Mouse (Mus musculus) intestine, embryonic 16.5 days (tissue): Measurements from ENCODE around the gene Aen. TPM values are rescaled to one million over a fixed set of nuclear protein-coding genes. Genes with fewer than 3 reads are reported as not detected.

Source experiments
- ATAC-seq: fragments of 200-750 bp; cut with Nextera tagmentation; 2 replicates; pipeline ENCODE4 v1.8.0; 2017; ENCODE audit warnings: moderate TSS enrichment, moderate library complexity
- H3K27ac ChIP-seq: fragments of 300-500 bp; sonication (generic); 2 replicates; pipeline ENCODE4 v1.5.1; 2014; ENCODE audit warnings: mild to moderate bottlenecking, low read length
- H3K27me3 ChIP-seq: fragments of 300-500 bp; sonication (generic); replicated peaks from 2 replicates; pipeline ENCODE4 v1.6.1; 2014; ENCODE audit warnings: low read length, control low read depth, mixed read lengths; ENCODE audit not compliant: control insufficient read depth, insufficient read depth
- H3K36me3 ChIP-seq: fragments of 300-500 bp; sonication (generic); 2 replicates; pipeline ENCODE4 v1.6.1; 2014; ENCODE audit warnings: low read length, control low read depth; ENCODE audit not compliant: control insufficient read depth, insufficient read depth
- H3K4me1 ChIP-seq: fragments of 300-500 bp; sonication (generic); 2 replicates; pipeline ENCODE4 v1.6.1; 2014; ENCODE audit warnings: low read length, control low read depth, mixed read lengths; ENCODE audit not compliant: control insufficient read depth, insufficient read depth
- H3K4me2 ChIP-seq: fragments of 300-500 bp; sonication (generic); 2 replicates; pipeline ENCODE4 v1.6.1; 2014; ENCODE audit warnings: low read depth, low read length, control low read depth
- H3K4me3 ChIP-seq: fragments of 300-500 bp; sonication (generic); 2 replicates; pipeline ENCODE4 v1.5.1; 2014; ENCODE audit warnings: mild to moderate bottlenecking, low read length
- H3K9ac ChIP-seq: fragments of 300-500 bp; sonication (generic); 2 replicates; pipeline ENCODE4 v1.6.1; 2014; ENCODE audit warnings: low read depth, low read length
- H3K9me3 ChIP-seq: fragments of 300-500 bp; sonication (generic); 2 replicates; pipeline ENCODE4 v1.6.1; 2016; ENCODE audit warnings: low read length, control low read depth; ENCODE audit not compliant: control insufficient read depth
- WGBS: fragments of 180-500 bp; shearing (Covaris S2); extraction: QIAGEN DNeasy Blood & Tissue Kit; methylation state at CpG from one replicate; pipeline ENCODE4 v1.1.7; 2014; 5-methylcytosine and 5-hydroxymethylcytosine counted together
- polyA plus RNA-seq: library from polyadenylated mRNA; unstranded; fragments of >200 nt; fragmentation: Nextera tagmentation; extraction: Ambion mirVana; gene quantifications from 2 replicates; pipeline ENCODE4 v1.2.1, GENCODE M21; 2015

The Aen gene
- polyA plus RNA-seq, 1 experiment from 2014 or later, result 33.5 TPM

GRCm38 (mm10) chr7:78910336-78911098 is 14.9 kb downstream of the Aen start:
- Histone ChIP-seq H3K9me3 (no peaks in the 10 kb centered on the region), H3K4me2 (no peak overlapping the region), H3K27ac (no peak overlapping the region), H3K36me3 (peaks cover 5% of the 10 kb centered on the region; the same call in 1 of the 2 replicates), H3K4me1 (peaks cover 20% of the 10 kb centered on the region), H3K27me3 (no peaks in the 10 kb centered on the region), H3K4me3 (no peak overlapping the region), H3K9ac (no peak overlapping the region)
- 37% methylated on average over 6 of the region's 6 CpGs for whole genome bisulfite sequencing
- ATAC-seq, result no peak

- ATAC-seq, result no peak
- Histone ChIP-seq H3K4me3 (no peak overlapping the region), H3K27me3 (no peaks in the 10 kb centered on the region), H3K4me1 (peaks cover 20% of the 10 kb centered on the region), H3K27ac (no peak overlapping the region), H3K9me3 (no peaks in the 10 kb centered on the region), H3K9ac (no peak overlapping the region), H3K4me2 (no peak overlapping the region), H3K36me3 (peaks cover 5% of the 10 kb centered on the region; the same call in 1 of the 2 replicates)
- 84% methylated on average over 4 of the region's 4 CpGs for WGBS
Measured at GRCm38 (mm10) chr7:78911209-78911608, 15.6 kb downstream of the Aen start.

- peak overlapping the region; percentile 19 for H3K4me3 ChIP-seq
- H3K27ac ChIP-seq, result no peak overlapping the region
- H3K27me3 ChIP-seq, result no peaks in the 10 kb centered on the region
- H3K4me1 ChIP-seq, result peaks cover 20% of the 10 kb centered on the region
- H3K4me2 ChIP-seq, result peak overlapping the region; percentile 39
- H3K36me3 ChIP-seq, result no peaks in the 10 kb centered on the region
- ATAC-seq, result no peak
- peak overlapping the region; percentile 20; the same call in 1 of the 2 replicates for H3K9ac ChIP-seq
- H3K9me3 ChIP-seq, result no peaks in the 10 kb centered on the region
- WGBS, result 17% methylated on average over 20 of the region's 20 CpGs
Measured at GRCm38 (mm10) chr7:78912253-78912973, 16.8 kb downstream of the Aen start.

- Histone ChIP-seq H3K9me3 (no peaks in the 10 kb centered on the region), H3K36me3 (no peaks in the 10 kb centered on the region), H3K27ac (0 out of 2 replicates have a peak within 1 kb of the TSS, but pooled peaks have one; percentile 15), H3K4me2 (peak within 1 kb of the TSS; percentile 60), H3K9ac (peak within 1 kb of the TSS; percentile 52), H3K4me1 (peaks cover 20% of the 10 kb centered on the region), H3K27me3 (no peaks in the 10 kb centered on the region), H3K4me3 (peak within 1 kb of the TSS; percentile 46)
- ATAC-seq, result no peak
- WGBS, result 66% methylated on average over 5 of the region's 5 CpGs
Measured at GRCm38 (mm10) chr7:78912974-78913474, 17.4 kb downstream of the Aen start, which contains the start of gene Isg20. Isg20 (plus strand) TSS chr7:78913424.

GRCm38 (mm10) chr7:78913649-78914544 is 18.2 kb downstream of the Aen start:
- ATAC-seq, result peak; percentile 87
- Histone ChIP-seq H3K4me1 (peaks cover 20% of the 10 kb centered on the region), H3K27me3 (no peaks in the 10 kb centered on the region), H3K9ac (peak overlapping the region; percentile 52), H3K9me3 (no peaks in the 10 kb centered on the region), H3K27ac (0 out of 2 replicates have a peak overlapping the region, but pooled peaks have one; percentile 15), H3K4me2 (peak overlapping the region; percentile 60), H3K4me3 (peak overlapping the region; percentile 46), H3K36me3 (no peaks in the 10 kb centered on the region)
- WGBS, result 59% methylated on average over 19 of the region's 19 CpGs

GRCm38 (mm10) chr7:78914545-78914845 is 18.8 kb downstream of the Aen start:
- no peak overlapping the region for H3K9ac ChIP-seq
- ATAC-seq, result no peak; the same call in 1 of the 2 replicates
- no peak overlapping the region for H3K4me3 ChIP-seq
- no peaks in the 10 kb centered on the region for H3K27me3 ChIP-seq
- H3K4me1 ChIP-seq, result peaks cover 20% of the 10 kb centered on the region
- H3K36me3 ChIP-seq, result no peaks in the 10 kb centered on the region
- H3K27ac ChIP-seq, result no peak overlapping the region
- 63% methylated on average over 3 of the region's 3 CpGs for WGBS
- H3K4me2 ChIP-seq, result no peak overlapping the region
- no peaks in the 10 kb centered on the region for H3K9me3 ChIP-seq

GRCm38 (mm10) chr7:78914896-78915510 is 19.3 kb downstream of the Aen start:
- Histone ChIP-seq H3K27ac (no peak overlapping the region), H3K27me3 (no peaks in the 10 kb centered on the region), H3K4me3 (no peak overlapping the region), H3K9me3 (no peaks in the 10 kb centered on the region), H3K36me3 (no peaks in the 10 kb centered on the region), H3K9ac (no peak overlapping the region), H3K4me1 (peaks cover 20% of the 10 kb centered on the region), H3K4me2 (no peak overlapping the region)
- no peak for ATAC-seq
- 79% methylated on average over 11 of the region's 11 CpGs for WGBS

- no peak overlapping the region for H3K4me3 ChIP-seq
- H3K9ac ChIP-seq, result no peak overlapping the region
- H3K36me3 ChIP-seq, result no peaks in the 10 kb centered on the region
- ATAC-seq, result no peak
- WGBS, result 55% methylated on average over 4 of the region's 4 CpGs
- no peak overlapping the region for H3K27ac ChIP-seq
- H3K4me2 ChIP-seq, result no peak overlapping the region
- H3K4me1 ChIP-seq, result peaks cover 6% of the 10 kb centered on the region
- H3K9me3 ChIP-seq, result no peaks in the 10 kb centered on the region
- no peaks in the 10 kb centered on the region for H3K27me3 ChIP-seq
Measured at GRCm38 (mm10) chr7:78918686-78919085, 23.0 kb downstream of the Aen start.
